Mouse (Mus musculus): ENCODE measurements around the gene Lrp5. TPM values are rescaled to one million over a fixed set of nuclear protein-coding genes. Genes with fewer than 3 reads are reported as not detected.
"Not testable (repeated sequence)": the region's sequence is repeated elsewhere in the genome, so short reads cannot be mapped to it uniquely, and the experiment has no call there.

Lrp5 gene
- total RNA-seq, 2 experiments from 2014 or later, result 24.5 to 26.7 TPM

DNA sequence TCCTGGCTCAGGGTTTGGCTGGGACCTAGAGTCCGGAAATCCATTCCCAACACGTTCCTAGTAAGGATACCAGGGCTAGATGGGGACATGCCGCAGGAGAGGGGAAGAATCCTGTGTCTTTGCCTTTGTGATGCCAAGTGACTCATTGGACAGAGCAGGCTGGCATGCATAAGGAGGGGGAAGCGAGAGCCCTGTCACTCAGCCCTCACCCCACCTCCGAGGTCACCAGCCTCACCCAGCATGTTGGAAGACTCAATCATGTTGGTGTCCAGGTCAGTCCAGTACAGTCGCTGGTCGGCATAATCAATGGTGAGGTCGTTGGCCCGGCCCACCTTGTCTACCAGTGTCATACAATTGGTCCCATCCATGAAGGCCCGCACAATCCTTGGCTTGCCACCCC is 72.4 kb downstream of the Lrp5 start:
- no peak for DNase-seq (ENCODE audit: low spot score)

- DNase-seq (ENCODE audit: low spot score), result no peak
These were observed 73.7 kb downstream of the Lrp5 start for GRCm38 (mm10) chr19:3612534-3613273.

DNA sequence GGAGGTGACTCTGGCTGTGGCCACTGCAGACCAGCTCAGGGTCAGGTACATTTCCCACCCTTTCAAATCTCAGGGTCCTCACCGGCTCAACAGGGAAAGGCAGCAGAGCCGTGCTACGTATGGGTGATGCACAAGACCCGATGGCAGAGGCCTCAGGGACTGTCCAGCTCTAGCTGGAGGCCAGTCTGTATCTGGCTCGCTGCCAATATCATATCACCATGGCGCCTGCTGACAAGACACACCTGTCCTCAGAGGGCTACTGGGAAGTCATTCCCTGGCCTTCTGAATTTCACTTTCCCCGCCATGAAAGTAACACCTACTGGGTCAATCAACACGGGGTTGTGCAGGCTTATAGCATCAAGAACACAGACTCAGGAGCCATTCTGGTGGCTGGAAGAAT is 74.6 kb downstream of the Lrp5 start:
- DNase-seq (ENCODE audit: low spot score), result no peak

GRCm38 (mm10) chr19:3610886-3611285 is 75.5 kb downstream of the Lrp5 start:
- peak; percentile 18 for DNase-seq (ENCODE audit: low spot score)

DNA sequence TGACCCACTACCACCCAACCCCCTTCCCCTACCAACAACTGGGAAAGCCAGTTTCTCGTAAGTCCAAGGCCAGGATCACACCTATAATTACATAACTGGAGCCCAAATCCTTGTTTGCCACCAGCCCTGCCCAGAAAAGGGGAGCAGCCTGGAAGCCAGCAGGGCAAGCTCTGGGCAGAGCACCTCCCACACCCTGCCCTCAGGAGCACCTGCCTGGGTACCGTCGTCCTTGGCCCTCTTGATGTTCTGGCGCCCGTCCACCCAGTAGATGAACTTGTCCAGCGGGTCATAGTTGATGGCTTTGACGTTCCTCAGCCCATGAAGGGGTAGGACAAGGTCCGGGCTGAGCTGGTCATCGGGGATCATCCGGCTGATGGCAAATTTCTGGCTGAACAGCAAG is 76.5 kb downstream of the Lrp5 start:
- no peak for DNase-seq (ENCODE audit: low spot score)

DNA sequence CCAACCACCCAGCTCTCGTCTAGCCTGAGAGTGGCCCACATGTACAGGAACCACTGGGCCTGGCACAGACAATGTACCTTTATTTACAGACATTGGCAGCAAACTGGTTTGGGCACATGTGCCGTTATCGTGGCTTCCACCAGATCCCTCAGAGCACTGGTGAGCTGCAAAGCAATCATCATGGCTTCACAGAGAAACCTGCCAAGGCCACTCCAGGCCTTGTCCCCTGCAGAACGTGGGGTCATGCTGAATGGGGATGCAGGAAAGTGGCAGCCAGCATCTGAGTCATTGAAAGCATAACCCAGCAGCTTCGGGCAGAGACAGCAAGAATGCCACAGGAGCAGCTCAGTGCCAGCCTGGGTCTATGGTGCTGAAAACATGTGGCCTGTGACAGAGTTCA is 92.0 kb downstream of the Lrp5 start:
- DNase-seq (ENCODE audit: low spot score), result no peak

DNA sequence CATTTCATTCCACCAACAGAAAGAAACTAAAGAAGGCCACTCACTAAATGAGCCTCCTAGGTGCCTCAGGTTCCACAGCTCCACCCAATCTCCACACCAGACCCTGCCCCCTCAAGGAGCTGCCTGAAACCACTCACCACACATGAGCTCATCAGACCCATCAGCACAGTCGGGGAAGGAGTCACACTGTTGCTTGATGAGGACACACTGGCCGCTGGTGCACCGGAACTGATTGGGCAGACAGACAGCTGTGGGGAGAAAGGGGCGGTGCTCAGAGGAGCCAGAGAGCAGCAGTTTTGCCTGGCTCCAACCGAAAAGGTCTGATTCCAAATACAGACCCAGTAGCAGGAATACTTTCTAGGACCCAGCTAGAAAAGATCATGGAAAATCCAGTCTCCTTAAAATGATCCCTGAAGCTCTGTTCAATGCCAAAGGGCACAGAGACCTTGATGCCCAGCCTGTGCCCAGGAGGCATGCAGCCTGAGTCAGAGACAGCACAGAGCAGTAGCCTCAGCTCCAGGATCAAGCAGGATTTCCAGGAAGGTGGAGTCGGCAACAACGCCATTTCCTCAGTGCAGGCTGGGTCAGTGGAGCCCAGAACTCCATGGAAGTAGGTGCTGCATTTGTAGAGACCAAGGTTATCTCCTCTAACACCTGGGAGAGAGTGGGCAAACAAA is 92.8 kb downstream of the Lrp5 start:
- DNase-seq (ENCODE audit: low spot score), result no peak

DNA sequence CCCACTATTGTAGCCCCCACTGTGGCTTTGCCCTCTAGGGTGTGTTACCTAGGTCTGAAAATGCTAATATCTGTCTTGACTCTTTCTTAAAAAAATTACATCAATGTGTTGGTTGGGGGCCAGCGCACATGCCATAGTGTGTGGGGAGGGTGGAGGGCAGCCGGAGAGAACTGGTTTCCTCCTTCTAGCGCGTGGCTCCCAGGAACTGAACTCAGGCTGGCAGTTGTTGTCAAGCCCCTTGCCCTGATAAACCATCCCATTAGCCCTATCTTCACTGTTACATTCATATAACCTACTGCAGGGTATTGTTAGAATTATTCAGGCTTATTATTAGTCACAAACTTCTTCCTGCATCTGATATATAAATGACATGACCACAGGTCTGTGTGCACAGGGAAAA is 96.4 kb downstream of the Lrp5 start:
- DNase-seq (ENCODE audit: low spot score), result no peak

GRCm38 (mm10) chr19:3589547-3589946 is 96.8 kb downstream of the Lrp5 start:
- DNase-seq (ENCODE audit: low spot score), result no peak

DNA sequence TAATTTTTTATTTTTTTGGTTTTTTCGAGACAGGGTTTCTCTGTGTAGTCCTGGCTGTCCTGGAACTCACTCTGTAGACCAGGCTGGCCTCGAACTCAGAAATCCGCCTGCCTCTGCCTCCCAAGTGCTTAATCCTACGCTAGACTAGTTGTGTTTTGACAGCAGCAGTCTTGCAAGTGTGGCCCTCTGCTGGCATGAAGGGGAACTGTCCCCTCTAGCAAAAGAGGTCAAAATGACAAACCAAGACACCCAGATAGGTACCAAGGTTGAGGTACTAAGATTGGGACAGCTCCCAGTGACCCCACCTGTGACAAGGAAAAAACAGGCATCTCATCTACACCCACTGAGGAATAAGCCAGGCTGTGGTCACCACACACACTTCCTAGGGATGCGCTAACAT is 98.6 kb downstream of the Lrp5 start:
- not testable (repeated sequence) for DNase-seq (ENCODE audit: low spot score)

- peak; percentile 43 for DNase-seq (ENCODE audit: low spot score)
These were observed 99.8 kb downstream of the Lrp5 start for GRCm38 (mm10) chr19:3586540-3586939.

GRCm38 (mm10) chr19:3586026-3586425 is 100.3 kb downstream of the Lrp5 start:
- no peak for DNase-seq (ENCODE audit: low spot score)

DNA sequence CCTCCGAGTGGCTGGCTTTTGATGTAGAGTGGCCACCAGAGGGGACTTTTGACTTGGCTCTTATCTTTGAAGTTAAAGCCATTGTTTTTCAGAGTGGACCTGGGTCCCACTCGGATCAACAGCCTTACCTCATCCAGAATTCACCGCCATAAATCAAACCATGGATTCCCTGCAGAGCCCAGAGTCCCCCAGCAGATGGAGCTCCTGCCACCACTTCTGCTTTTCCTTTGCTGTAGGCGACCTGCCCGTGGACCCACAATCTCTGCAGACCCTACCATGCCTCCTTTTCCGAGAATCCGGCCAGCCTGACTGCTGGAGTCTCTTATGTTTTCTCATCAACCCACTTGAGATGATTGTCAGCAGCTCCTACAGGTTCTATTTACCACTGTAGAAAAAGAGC is 105.0 kb downstream of the Lrp5 start:
- DNase-seq (ENCODE audit: low spot score), result peak; percentile 52

GRCm38 (mm10) chr19:3577911-3578290 is 108.5 kb downstream of the Lrp5 start:
- DNase-seq (ENCODE audit: low spot score), result no peak

- no peak for DNase-seq (ENCODE audit: low spot score)
These were observed 109.0 kb downstream of the Lrp5 start for GRCm38 (mm10) chr19:3577265-3577910.

- no peak for DNase-seq (ENCODE audit: low spot score)
These were observed 109.7 kb downstream of the Lrp5 start for GRCm38 (mm10) chr19:3576451-3577264.

DNA sequence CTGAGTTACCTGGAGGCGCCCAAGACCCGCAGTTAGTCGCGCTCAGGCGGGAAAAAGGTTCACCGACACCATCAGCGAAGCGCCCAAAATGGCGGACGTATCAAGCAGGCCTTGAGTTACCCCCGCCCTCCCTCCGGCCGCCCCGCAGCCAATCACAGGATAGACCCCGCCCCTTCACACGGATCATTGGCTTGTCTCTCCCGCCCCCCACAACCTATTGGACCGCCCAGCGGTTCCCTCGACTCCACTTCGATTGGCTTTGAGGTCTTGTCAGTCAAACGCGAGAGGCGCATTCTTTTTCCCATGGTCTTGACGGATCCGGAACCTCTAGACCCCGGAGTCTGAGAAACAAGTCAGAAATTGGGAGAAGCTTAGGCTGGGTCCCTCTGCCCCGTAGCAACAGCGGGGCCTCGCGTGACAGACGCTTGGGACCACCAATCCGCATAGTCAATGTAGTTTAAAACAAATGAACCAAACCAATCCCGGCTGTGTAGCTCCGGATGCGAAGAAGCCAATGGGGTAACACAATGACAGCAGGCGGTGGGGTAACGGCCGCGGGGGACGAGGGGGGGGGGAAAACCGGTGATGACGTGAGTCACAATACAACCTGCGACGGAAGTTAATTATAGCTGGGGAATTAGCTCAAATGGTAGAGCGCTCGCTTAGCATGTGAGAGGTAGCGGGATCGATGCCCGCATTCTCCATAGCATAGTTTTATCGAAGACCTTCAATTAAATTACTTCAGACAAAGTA is 110.6 kb downstream of the Lrp5 start, which contains the start of gene Ppp6r3:
Ppp6r3 (minus strand) TSS at position 118 of the 753 bp plus-strand sequence.
- DNase-seq (ENCODE audit: low spot score), result peak; percentile 99

DNA sequence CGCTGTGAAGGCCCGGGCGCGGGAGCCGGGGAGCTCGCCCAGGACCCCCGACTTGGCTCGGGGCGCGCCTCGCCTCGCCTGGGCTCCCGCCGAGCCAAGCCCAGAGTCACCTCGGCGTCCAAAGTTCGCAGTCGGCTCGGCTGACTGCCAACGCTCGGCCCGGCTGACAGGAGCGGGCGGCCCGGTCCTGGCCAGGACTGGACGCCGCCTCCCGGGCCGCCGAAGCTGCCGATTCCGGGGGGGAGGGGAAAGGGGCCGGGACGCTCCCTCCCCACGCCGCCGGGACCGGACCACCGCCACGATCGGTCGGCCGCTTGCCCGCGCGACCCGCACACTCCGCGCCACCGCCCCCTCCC is 111.1 kb downstream of the Lrp5 start:
- DNase-seq (ENCODE audit: low spot score), result peak; percentile 84

GRCm38 (mm10) chr19:3574593-3575094 is 111.7 kb downstream of the Lrp5 start:
- no peak for DNase-seq (ENCODE audit: low spot score)

DNA sequence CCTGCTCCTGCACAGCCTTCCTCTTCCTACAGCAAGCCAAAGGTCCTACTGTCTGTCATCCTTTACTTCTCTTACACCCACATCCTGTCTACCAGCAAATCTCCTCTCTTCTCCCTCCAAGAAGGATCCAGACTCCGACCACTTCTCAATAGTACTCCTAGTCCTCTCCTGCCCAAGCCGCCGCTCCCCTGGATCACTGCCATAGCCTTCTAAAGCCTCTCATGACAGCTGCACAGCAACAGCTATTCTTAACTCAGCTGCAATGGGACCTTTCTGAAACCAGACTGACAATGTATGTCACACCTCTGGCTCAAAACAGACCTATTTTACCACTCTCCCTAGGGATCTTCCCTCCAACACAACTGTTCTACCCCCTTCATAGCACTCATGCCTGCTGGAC is 122.1 kb downstream of the Lrp5 start:
- DNase-seq (ENCODE audit: low spot score), result peak; percentile 86

DNA sequence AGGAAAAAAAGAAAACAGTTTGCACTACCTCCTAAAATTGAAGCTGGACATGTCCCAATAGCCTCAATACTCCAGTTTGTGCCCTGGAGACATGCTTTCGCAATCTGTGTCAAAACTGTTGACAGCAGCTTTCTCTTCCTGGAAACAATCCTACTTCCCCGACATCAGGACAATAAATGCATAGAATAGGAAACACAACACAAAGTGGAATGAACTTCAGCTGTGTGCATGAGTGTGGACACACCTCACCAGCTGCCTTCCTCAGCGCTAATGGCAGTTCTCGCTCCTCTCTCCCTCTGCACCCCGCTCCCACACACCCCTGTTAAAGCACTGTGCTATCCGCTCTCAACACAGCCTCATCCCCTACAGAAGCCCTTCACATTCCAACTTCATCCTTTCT is 123.6 kb downstream of the Lrp5 start:
- DNase-seq (ENCODE audit: low spot score), result peak; percentile 48
